Mouse (Mus musculus) heart, adult 2 months (tissue): ENCODE measurements at regions not wholly inside any gene's neighbourhood (a gene's known extent, or its start where the extent isn't known, plus 50 kb on each side); places are given as distances from the start of the nearest gene placed in this dataset.

Experiments used
- DNase-seq, 2 experiments: peaks; one replicate each; pipeline ENCODE4 v3.0.0; 2021
- H3K27ac ChIP-seq: fragments of 200-600 bp; 2 replicates; pipeline ENCODE4 v1.8.1; 2022
- H3K27me3 ChIP-seq: fragments of 200-500 bp; 2 replicates; pipeline ENCODE4 v1.6.1; 2012; ENCODE audit warnings: mild to moderate bottlenecking, low read length, inconsistent platforms, mixed read lengths; ENCODE audit not compliant: control insufficient read depth, insufficient read depth
- H3K36me3 ChIP-seq: fragments of 200-500 bp; 2 replicates; pipeline ENCODE4 v1.6.1; 2012; ENCODE audit warnings: low read length, inconsistent platforms; ENCODE audit not compliant: control insufficient read depth, insufficient read depth
- H3K4me1 ChIP-seq: fragments of 200-500 bp; 2 replicates; pipeline ENCODE4 v1.6.1; 2011; ENCODE audit warnings: low read length; ENCODE audit not compliant: control insufficient read depth, insufficient read depth
- H3K4me3 ChIP-seq: fragments of 200-600 bp; 2 replicates; pipeline ENCODE4 v1.8.1; 2022
- H3K79me2 ChIP-seq: fragments of 200-500 bp; replicated peaks from 2 replicates; pipeline ENCODE4 v1.6.1; 2012; ENCODE audit warnings: mild to moderate bottlenecking, inconsistent platforms, low read length, moderate library complexity, mixed read lengths; ENCODE audit not compliant: control insufficient read depth, insufficient read depth
- H3K9ac ChIP-seq: fragments of 200-500 bp; 2 replicates; pipeline ENCODE4 v1.6.1; 2012; ENCODE audit warnings: low read depth, mild to moderate bottlenecking, control low read depth, inconsistent platforms, low read length, mixed read lengths
- CTCF ChIP-seq: fragments of 200-600 bp; IDR thresholded peaks from 2 replicates; pipeline ENCODE4 v1.8.1; 2022; ENCODE audit warnings: antibody characterized with exemption, mild to moderate bottlenecking, moderate library complexity
- EP300 ChIP-seq: fragments of 200-500 bp; IDR thresholded peaks from 2 replicates; pipeline ENCODE4 v1.6.1; 2011; ENCODE audit warnings: low read depth, low read length, control low read depth; ENCODE audit not compliant: insufficient read depth
- POLR2A ChIP-seq: fragments of 200-500 bp; IDR thresholded peaks from 2 replicates; pipeline ENCODE4 v1.6.1; 2011; ENCODE audit warnings: mild to moderate bottlenecking, low read depth, low read length, control low read depth; ENCODE audit not compliant: insufficient read depth
- WGBS: fragments of 180-500 bp; shearing (Covaris S2); methylation state at CpG from one replicate; pipeline ENCODE4 v1.1.7; 2018; 5-methylcytosine and 5-hydroxymethylcytosine counted together
- intact Hi-C: fragments of 180-260 bp; cut with DNase I; formaldehyde crosslinking; loops from one replicate; pipeline ENCODE4 v1.15.1; 2025

DNA sequence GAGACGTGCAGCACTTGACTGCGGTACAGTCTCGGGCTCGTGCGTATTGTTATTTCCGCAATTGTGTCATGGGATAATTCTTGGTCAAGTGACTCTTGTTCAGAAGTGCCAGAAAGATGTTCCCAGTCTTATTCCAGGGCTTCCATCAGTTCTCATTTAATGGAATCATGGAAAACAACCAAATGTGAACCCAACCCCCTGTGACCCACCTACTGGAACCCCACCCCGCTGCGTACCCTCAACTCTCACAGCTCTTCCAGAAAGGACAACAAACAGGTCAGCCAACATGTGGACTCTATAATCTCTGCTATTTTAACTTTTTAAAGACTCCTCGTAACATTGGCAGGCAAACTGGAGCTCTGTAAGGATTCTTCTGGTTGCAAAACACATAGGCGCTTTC lies 233.9 kb downstream of the Slc30a10 start:
- H3K9ac ChIP-seq, result no peak overlapping the region
- no peak overlapping the region for H3K27ac ChIP-seq
- intact Hi-C loops, result no loop called here
- 91% methylated on average over 10 of the region's 10 CpGs for WGBS
- no peaks in the 10 kb centered on the region for H3K4me1 ChIP-seq
- no peak overlapping the region for H3K4me3 ChIP-seq
- TF ChIP-seq CTCF (no peak), EP300 (no peak), POLR2A (no peak)
- H3K36me3 ChIP-seq, result no peaks in the 10 kb centered on the region
- H3K27me3 ChIP-seq, result no peaks in the 10 kb centered on the region
- DNase-seq, result no peak
- no peaks in the 10 kb centered on the region for H3K79me2 ChIP-seq

DNA sequence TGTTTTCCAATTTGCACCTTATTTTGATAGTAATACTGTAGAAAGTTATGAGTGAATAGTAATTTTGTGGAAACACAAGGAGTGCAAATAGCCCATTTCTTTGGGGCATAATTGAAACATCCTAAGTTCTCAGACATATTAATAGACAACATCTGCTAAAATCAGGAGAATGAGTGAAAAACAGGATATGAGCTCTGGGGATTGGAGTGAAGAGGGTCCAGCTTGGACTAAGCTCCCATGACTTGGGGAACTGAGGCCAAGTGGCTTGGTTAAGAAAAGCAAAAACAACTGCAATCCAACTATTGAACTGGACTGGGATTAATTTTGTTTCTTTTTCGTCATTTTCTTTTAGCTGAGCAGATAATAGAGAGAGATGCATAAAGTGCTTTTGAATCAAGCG lies 240.7 kb downstream of the Slc30a10 start:
- H3K4me3 ChIP-seq, result no peak overlapping the region
- no peaks in the 10 kb centered on the region for H3K27me3 ChIP-seq
- no peak for DNase-seq
- intact Hi-C loops, result no loop called here
- WGBS, result 55% methylated on average over 2 of the region's 2 CpGs
- no peaks in the 10 kb centered on the region for H3K36me3 ChIP-seq
- H3K4me1 ChIP-seq, result no peaks in the 10 kb centered on the region
- H3K9ac ChIP-seq, result no peak overlapping the region
- no peak for TF ChIP-seq POLR2A
- TF ChIP-seq EP300, result no peak
- TF ChIP-seq CTCF, result no peak
- H3K27ac ChIP-seq, result no peak overlapping the region
- H3K79me2 ChIP-seq, result no peaks in the 10 kb centered on the region

DNA sequence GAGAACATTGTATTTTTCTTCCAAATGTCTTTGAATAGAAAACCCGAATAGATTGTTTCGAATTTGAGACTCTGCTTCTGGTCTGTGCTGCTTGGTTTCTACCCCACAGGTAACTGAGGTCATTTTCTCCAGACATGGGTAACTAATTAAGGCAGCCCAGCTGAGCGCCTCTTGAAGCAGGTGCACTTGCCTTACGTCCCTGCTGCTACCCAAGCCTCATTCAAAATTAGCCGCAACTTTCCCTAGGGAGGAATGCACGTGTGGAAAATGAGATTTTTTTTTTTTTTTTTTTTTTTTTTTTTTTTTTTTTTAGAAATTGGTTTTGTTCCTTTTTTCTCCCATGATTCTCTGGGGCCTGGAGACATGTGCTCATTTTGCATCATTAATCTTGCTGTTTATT lies 245.1 kb downstream of the Slc30a10 start:
- WGBS, result 84% methylated on average over 6 of the region's 6 CpGs
- no peak for TF ChIP-seq EP300
- no peak for TF ChIP-seq POLR2A
- no peak for TF ChIP-seq CTCF
- H3K36me3 ChIP-seq, result no peaks in the 10 kb centered on the region

DNA sequence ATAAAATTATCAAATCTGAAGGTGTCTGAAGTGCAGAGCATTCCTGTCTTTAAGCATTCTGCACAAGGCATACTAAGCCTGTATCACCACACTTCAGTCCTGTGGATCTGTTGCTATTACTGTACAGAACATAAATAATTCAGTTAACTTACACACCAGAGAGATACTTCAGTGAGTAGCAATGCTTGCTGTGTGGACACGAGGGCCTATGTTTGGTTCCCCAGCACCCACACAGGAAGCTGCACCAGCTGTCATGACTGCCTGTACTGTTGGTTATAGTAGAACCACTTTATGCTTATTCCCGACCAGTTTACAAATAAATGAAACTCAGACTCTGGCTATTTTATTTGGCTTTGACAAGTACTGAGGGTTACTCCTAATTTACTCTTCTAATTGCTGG lies 271.7 kb downstream of the Slc30a10 start:
- 74% methylated on average over 2 of the region's 2 CpGs for WGBS
- Histone ChIP-seq H3K4me3 (no peak overlapping the region), H3K4me1 (no peaks in the 10 kb centered on the region), H3K9ac (no peak overlapping the region), H3K27ac (no peak overlapping the region), H3K79me2 (no peaks in the 10 kb centered on the region), H3K36me3 (no peaks in the 10 kb centered on the region), H3K27me3 (no peaks in the 10 kb centered on the region)
- TF ChIP-seq CTCF (no peak), EP300 (no peak), POLR2A (no peak)
- intact Hi-C loops, result no loop called here
- DNase-seq, result no peak

More for the DNA sequence above, 245.1 kb downstream of the Slc30a10 start:
- Histone ChIP-seq H3K4me1 (no peaks in the 10 kb centered on the region), H3K27me3 (no peaks in the 10 kb centered on the region), H3K27ac (no peak overlapping the region), H3K4me3 (no peak overlapping the region), H3K79me2 (no peaks in the 10 kb centered on the region), H3K9ac (no peak overlapping the region)
- intact Hi-C loops, result no loop called here
- DNase-seq, result no peak

DNA sequence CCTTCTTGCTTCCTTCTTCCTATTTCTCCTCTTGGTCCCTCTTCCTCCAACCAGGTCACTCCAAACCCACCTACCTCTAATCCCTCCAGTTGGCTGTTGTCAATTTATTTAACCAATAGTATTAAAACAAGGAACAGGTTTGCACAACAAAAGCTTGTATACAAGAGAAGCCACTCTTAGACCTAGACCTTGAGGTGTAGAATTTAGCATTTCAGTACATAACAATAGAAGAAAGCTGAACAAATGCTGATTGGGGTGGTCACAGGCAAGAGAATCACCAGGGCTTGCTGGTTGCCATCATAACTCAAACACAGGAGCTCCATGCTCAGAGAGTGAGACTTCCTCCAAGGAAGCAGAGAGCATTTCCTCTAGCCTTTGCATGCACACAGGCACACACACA lies 272.2 kb downstream of the Slc30a10 start:
- no peak for DNase-seq
- H3K79me2 ChIP-seq, result no peaks in the 10 kb centered on the region
- H3K9ac ChIP-seq, result no peak overlapping the region
- no peaks in the 10 kb centered on the region for H3K4me1 ChIP-seq
- no peaks in the 10 kb centered on the region for H3K27me3 ChIP-seq
- no peak overlapping the region for H3K4me3 ChIP-seq
- TF ChIP-seq CTCF (no peak), POLR2A (no peak), EP300 (no peak)
- H3K27ac ChIP-seq, result no peak overlapping the region
- H3K36me3 ChIP-seq, result no peaks in the 10 kb centered on the region
- intact Hi-C loops, result no loop called here

DNA sequence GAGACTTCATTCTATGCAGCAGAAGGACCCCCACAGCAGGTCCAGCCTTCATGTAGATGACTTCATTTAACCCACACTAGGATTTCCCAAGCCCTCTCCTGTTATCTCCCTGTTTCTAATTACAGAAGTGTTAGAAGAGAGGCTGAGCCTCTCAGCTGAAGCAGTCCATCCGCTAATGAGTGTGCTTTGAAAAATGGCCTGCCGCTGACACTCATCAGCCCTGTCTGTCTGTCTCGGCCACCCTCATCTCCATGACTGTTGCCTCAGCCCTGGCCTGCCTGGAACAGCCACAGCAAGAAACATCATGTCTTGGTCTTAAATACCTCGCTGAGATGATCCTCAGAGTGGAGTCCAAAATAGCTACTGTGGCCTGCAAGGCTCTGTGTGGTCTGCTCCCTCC lies 273.1 kb downstream of the Slc30a10 start:
- H3K79me2 ChIP-seq, result no peaks in the 10 kb centered on the region
- H3K4me1 ChIP-seq, result no peaks in the 10 kb centered on the region
- no peaks in the 10 kb centered on the region for H3K36me3 ChIP-seq
- no peak overlapping the region for H3K9ac ChIP-seq
- H3K4me3 ChIP-seq, result no peak overlapping the region
- TF ChIP-seq EP300 (no peak), CTCF (no peak), POLR2A (no peak)
- intact Hi-C loops, result no loop called here
- DNase-seq, result peak in 1 of 2 experiments; percentile 6
- no peak overlapping the region for H3K27ac ChIP-seq
- 40% methylated on average over 4 of the region's 4 CpGs for WGBS
- no peaks in the 10 kb centered on the region for H3K27me3 ChIP-seq
